9 mouse cellular contexts compared by ENCODE assay signal in the genomic region with DNA sequence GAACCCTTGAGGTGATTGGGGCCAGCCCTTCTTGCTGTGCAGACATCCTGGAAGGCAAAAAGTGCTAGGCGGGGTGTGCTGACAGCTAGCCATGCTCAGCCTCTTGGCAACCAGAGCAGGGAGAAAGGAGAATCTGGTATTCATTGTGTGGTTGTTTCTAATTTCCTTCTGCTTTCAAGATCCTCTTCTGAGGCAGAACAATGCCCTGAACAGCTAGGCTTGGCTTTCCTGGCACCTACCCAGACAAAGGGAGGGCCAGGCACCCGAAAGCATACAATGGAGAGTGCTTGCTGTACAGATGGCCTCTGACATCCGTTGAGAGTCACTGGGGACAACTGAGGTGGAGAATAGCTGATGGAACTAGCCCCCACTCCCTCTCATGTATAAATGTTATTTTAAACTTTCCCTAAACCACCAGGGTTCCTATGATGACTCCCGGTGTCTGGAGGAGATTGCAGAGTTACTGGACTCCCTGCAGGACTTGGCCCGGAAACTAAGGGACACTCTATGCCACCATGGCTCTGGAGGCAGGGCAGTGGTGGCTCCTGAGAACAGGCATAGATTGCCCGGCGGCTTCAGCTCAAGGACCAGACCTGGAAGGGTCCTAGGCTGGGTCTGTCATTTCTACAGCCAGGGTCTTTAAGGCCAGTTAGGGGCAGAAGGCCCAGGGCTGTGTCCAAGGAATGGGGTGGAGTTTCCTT. TPM values are rescaled to one million over a fixed set of nuclear protein-coding genes. Genes with fewer than 3 reads are reported as not detected.
DNase-seq lines count a peak whose midpoint lies in the region; ATAC-seq and TF ChIP-seq lines count a peak whose summit lies in the region.
"Had no signal": no experiment of that assay in that cellular context is flagged by ENCODE, and none has a peak within 500 bp of the region (broad histone marks: within the 10 kb centered on the region; RNA-seq: fewer than 3 reads in every experiment).

No protein-coding gene starts in this region.

- H3K79me2 ChIP-seq in C2C12 (ENCODE audit: control insufficient read depth, insufficient read depth) = no peaks in the 10 kb centered on the region

- H3K4me1 ChIP-seq in hindbrain, embryonic 10.5 days (replicated peaks) = peaks cover 18% of the 10 kb centered on the region
- H3K4me1 ChIP-seq in stomach, postnatal 0 days (replicated peaks; ENCODE audit: control insufficient read depth, insufficient read depth) = peaks cover 24% of the 10 kb centered on the region

- H3K27ac ChIP-seq in hindbrain, embryonic 10.5 days = peak overlapping the region; percentile 69
- H3K27ac ChIP-seq in stomach, postnatal 0 days (replicated peaks) = peak overlapping the region; percentile 86

- H3K9me3 ChIP-seq in hindbrain, embryonic 10.5 days = no peaks in the 10 kb centered on the region
- no peaks in the 10 kb centered on the region for H3K9me3 ChIP-seq in stomach, postnatal 0 days (ENCODE audit: control insufficient read depth, low read length)

- TF ChIP-seq CTCF in C2C12 (IDR thresholded peaks at IDR 0.05; ENCODE audit: control insufficient read depth, insufficient read depth, insufficient read length) = no peak
- TF ChIP-seq CTCF in stomach, postnatal 0 days (IDR thresholded peaks at IDR 0.05; ENCODE audit: low read depth) = no peak

- no peak overlapping the region for H3ac ChIP-seq in C2C12 (ENCODE audit: control insufficient read depth, insufficient read length, low read depth)

- ATAC-seq in megakaryocyte progenitor cell, adult 5-6 weeks (replicated peaks; ENCODE audit: poor library complexity) = peak; percentile 77
- ATAC-seq in stomach, postnatal 0 days (ENCODE audit: low FRiP score, low TSS enrichment) = peak; percentile 53; the same call in 1 of the 2 replicates
- no peak for ATAC-seq in megakaryocyte-erythroid progenitor cell, adult 5-6 weeks (replicated peaks; ENCODE audit: low FRiP score, low TSS enrichment, poor library complexity, severe bottlenecking)

- peak; percentile 81 for DNase-seq in 416B (ENCODE audit: low read depth)
- DNase-seq in gastrocnemius, adult 18-20 months (ENCODE audit: low spot score) = peak; percentile 70
- no peak for DNase-seq in hindbrain, embryonic 10.5 days (ENCODE audit: low spot score)
- DNase-seq in layer of hippocampus, adult 8-10 months (ENCODE audit: low spot score in 2 of 2) = peak; percentile 28 to 48
- DNase-seq in stomach, postnatal 0 days (ENCODE audit: low spot score) = peak; percentile 63

- no peak overlapping the region for H3K4me3 ChIP-seq in C2C12 (ENCODE audit: insufficient read depth, poor library complexity, severe bottlenecking)
- no peak overlapping the region for H3K4me3 ChIP-seq in hindbrain, embryonic 10.5 days
- no peak overlapping the region for H3K4me3 ChIP-seq in stomach, postnatal 0 days (ENCODE audit: low read depth, low read length)

- no peak for TF ChIP-seq EP300 in stomach, postnatal 0 days (optimal IDR thresholded peaks at IDR 0.05)

- 51% methylated on average over 7 of the region's 7 CpGs for WGBS in hindbrain, embryonic 10.5 days
- WGBS in stomach, postnatal 0 days = 44% methylated on average over 7 of the region's 7 CpGs

- no peak overlapping the region; the same call in 1 of the 2 replicates for H3K4me2 ChIP-seq in stomach, postnatal 0 days (replicated peaks; ENCODE audit: low read depth)

- 0 out of 2 replicates have a peak overlapping the region, but pooled peaks have one; percentile 18 for H3K9ac ChIP-seq in stomach, postnatal 0 days (ENCODE audit: low read length)

- no peaks in the 10 kb centered on the region for H3K36me3 ChIP-seq in C2C12 (ENCODE audit: control insufficient read depth, insufficient read depth)
- no peaks in the 10 kb centered on the region for H3K36me3 ChIP-seq in hindbrain, embryonic 10.5 days
- no peaks in the 10 kb centered on the region for H3K36me3 ChIP-seq in stomach, postnatal 0 days (ENCODE audit: control insufficient read depth, insufficient read depth, low read length)

- H3K27me3 ChIP-seq in C2C12 (ENCODE audit: control insufficient read depth, insufficient read depth, insufficient read length) = no peaks in the 10 kb centered on the region
- H3K27me3 ChIP-seq in hindbrain, embryonic 10.5 days (ENCODE audit: insufficient read depth, poor library complexity, severe bottlenecking) = no peaks in the 10 kb centered on the region
- no peaks in the 10 kb centered on the region for H3K27me3 ChIP-seq in stomach, postnatal 0 days (ENCODE audit: control insufficient read depth, insufficient read depth, low read length)

- H3K79me3 ChIP-seq in C2C12 (ENCODE audit: low read depth) = no peaks in the 10 kb centered on the region

TF ChIP-seq in C2C12, 6 proteins besides CTCF, POLR2A, EP300 and RAD21:
- no peak for TF ChIP-seq MYOD1 (IDR thresholded peaks at IDR 0.05; ENCODE audit: control insufficient read depth, insufficient read length, low read depth)
- TF ChIP-seq MAX (IDR thresholded peaks at IDR 0.05) = peak; percentile 13
TF ChIP-seq in C2C12: peak in this region for 1.

RNA-seq across cellular contexts. Expression of gene Scgb1a1, which starts 16.2 kb away (rescaled TPM):
- not detected for polyA plus RNA-seq in C2C12 (2012; fragmentation: generic; extraction: Trizol)
- total RNA-seq in gastrocnemius, adult 18-20 months (2021) = not detected
- not detected in 2 replicates for polyA plus RNA-seq in hindbrain, embryonic 10.5 days (2016; fragmentation: Nextera tagmentation; extraction: Ambion mirVana)
- not detected for total RNA-seq in layer of hippocampus, adult 8-10 months (2022)
- not detected in 2 replicates for total RNA-seq in megakaryocyte progenitor cell, adult 5-6 weeks (2015)
- not detected in 2 replicates for total RNA-seq in megakaryocyte progenitor cell, adult 5-6 weeks (2017)
- polyA plus RNA-seq in stomach, postnatal 0 days (2015; fragmentation: Nextera tagmentation; extraction: Ambion mirVana) = 10.8 and 12.6 TPM in 2 replicates
- not detected in 2 replicates for total RNA-seq in megakaryocyte-erythroid progenitor cell, adult 5-6 weeks (2014; fragmentation: Nextera tagmentation)
- total RNA-seq in megakaryocyte-erythroid progenitor cell, adult 5-6 weeks (2017) = not detected in 2 replicates
- polyA plus RNA-seq: embryonic facial prominence, embryonic 11.5 days had no signal
